Mouse (Mus musculus): ENCODE measurements around the gene Dnmt1. TPM values are rescaled to one million over a fixed set of nuclear protein-coding genes. Genes with fewer than 3 reads are reported as not detected.
A peak's percentile ranks its signal among the peaks of the same experiment; 100 is the strongest.
"Not testable (repeated sequence)": the region's sequence is repeated elsewhere in the genome, so short reads cannot be mapped to it uniquely, and the experiment has no call there.

Dnmt1 gene
- total RNA-seq (2021): 1 to 10 TPM; 6.0 to 7.7 TPM
- long read RNA-seq, experiment 1, partial matches to known transcripts: 2 of 2 reads
- long read RNA-seq, experiment 1, other reads (novel, unspliced or antisense): 0 of 2 reads
- long read RNA-seq, experiment 2, partial matches to known transcripts: 4 of 5 reads
- long read RNA-seq, experiment 2, other reads (novel, unspliced or antisense): 1 of 5 reads

- DNase-seq: no peak
- intact Hi-C loops (cut with DNase I): no loop called here
These were observed at the start of gene Dnmt1 for GRCm38 (mm10) chr9:20959430-20959938. Gene Dnmt1, minus strand, starts transcription at chr9:20959888.

GRCm38 (mm10) chr9:21008007-21008406 is 48.3 kb upstream of the Dnmt1 start:
- no peak for DNase-seq
- intact Hi-C loops (cut with DNase I): no loop called here

DNA sequence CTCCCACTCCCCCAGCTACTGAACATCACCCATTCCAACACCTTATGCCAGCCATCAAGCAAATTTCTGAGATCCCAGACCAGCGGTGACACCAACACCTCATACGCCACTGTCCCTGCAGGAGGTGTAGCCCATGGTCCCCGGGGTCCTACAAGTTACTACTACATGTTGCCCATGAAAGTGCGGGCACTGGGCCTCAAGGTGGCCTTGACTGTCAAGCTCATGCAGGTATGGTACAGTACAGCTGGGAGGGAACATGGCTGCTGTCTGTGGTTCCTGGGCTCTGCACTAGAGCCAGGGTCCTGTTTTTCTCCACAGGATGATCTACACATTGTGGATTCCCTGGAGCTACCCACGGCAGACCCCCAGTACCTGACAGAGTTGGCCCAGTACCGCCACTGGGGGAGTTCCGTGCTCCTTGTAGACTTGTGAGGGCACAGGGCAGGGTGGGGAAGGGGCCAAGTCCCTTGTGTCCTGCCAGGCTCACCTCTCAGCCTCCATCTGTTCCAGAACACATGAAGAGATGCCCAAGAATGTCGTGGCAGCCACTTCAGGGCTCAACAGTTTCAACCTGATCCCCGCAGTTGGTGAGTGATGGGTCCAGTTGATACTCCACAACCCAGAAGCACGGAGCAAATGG is 47.7 kb upstream of the Dnmt1 start:
- DNase-seq: no peak
- intact Hi-C loops (cut with DNase I): no loop called here

DNA sequence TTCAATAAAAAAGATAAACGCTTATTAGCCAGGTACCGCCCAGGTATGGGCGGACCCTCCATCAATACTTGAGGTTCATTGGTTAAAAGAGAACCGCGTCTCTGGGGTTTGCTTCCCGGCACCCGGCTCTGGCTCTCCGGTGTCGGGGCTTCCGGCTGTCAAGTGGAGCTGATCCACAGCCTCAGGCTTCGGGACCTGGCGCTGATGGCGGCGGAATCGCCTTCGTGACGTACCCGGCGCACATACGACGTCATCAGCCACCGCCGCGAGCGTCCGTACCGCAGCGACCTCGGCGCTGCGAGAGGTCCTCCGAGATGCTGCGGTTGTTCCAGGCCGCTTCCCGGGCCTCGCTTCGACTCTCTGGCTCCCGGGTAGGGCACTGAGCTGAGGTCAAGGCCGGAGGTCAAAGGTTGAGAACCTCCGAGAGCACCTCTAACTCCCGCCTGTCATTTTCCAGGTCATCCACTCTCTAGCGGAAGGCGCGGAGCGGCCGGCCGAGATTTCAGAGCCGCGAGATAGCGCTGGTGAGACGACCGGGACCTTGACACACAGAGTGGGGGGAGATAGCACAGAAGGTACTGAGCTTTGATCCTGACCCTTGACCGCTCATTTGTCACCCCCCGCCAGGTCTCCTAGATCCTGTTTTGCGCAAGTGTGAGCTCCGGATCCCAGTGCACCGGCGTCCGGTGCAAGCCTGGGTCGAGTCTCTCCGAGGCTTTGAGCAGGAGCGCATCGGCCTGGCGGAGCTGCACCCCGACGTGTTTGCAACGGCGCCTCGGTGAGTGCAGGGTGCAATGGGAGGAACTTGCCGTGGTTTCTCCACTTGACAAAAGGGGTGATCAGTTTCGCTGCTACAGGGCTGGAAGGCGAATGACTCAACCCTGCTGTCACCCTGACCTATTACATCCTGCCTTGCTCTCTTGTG is 43.2 kb upstream of the Dnmt1 start, which contains the start of gene Mrpl4:
Gene Mrpl4, plus strand, starts transcription at position 112 of the 925 bp plus-strand sequence.
- intact Hi-C loops (cut with DNase I): loop anchor here (5.0 kb wide), 1 partner anchor 51 kb away; no protein-coding TSS in a partner anchor

DNA sequence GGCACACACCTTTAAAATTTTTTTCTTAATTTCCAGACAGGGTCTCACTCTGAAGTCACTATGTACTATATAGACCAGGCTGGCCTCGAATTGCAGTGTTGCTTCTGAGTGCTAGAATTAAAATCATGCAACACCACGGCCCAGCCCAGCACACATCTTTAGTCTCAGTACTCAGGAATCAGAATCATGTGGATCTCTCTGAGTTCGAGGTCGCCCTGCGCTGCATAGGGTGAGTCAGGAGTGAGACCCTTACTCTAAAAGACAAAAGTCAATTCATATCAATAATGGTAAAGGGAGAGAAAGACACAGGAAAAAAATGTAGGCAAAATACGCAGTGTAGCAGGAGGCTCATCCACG is 42.6 kb upstream of the Dnmt1 start:
- intact Hi-C loops (cut with DNase I): loop anchor here (5.0 kb wide), 1 partner anchor 50 kb away; no protein-coding TSS in a partner anchor
- no peak for DNase-seq

More for the DNA sequence above, 43.2 kb upstream of the Dnmt1 start, which contains the start of gene Mrpl4:
- DNase-seq: peak; percentile 78 to 80

DNA sequence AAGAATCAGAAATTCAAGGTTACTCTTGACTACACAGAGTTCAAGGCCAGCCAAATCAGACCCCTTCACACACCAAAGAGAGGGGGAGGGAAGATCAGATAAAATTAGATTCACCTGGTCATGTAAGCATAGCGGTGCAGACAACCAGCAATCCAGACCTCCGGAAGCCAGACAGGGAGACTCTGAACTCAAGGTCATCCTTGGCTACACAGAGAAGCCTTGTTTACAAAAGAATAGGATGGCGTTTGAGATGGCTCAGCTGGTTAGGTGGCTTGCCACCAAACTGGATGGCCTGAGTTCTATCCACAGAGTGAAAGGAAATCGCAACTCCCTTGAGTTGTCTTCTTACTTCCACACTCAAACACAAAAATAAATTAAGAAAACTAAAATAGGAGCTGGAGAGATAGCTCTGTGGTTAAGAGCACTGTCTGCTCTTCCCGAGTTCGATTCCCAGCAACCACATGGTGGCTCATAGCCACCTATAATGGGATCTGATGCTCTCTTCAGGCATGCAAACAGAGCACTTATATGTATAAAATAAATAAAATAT is 42.0 kb upstream of the Dnmt1 start:
- no peak for DNase-seq
- intact Hi-C loops (cut with DNase I): loop anchor here (5.0 kb wide), 1 partner anchor 49 kb away; no protein-coding TSS in a partner anchor

DNA sequence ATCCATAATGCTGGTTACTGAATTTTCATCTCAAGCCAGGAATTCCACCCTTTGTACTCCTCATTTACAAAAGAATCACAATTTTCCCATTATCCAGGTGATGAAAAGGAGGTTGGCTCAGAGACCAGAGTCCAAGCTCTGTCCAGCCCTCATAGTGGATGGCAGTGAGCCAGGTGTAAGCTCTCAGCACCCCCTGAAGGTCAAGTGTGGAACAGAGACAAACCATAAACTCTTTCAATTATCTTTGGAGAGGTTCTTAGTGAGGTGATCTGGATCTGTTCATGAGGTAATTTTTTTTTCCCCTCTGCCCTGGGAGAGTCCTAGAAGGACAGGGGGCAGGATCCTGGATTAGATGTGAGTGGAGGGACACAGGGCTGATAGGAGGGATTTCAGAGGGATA is 41.1 kb upstream of the Dnmt1 start:
- DNase-seq: no peak
- intact Hi-C loops (cut with DNase I): loop anchor here (5.0 kb wide), 1 partner anchor 49 kb away; no protein-coding TSS in a partner anchor

- DNase-seq: not testable (repeated sequence)
- intact Hi-C loops (cut with DNase I): loop anchor here (5.0 kb wide), 1 partner anchor 96 kb away; no protein-coding TSS in a partner anchor
These were observed 38.6 kb upstream of the Dnmt1 start for GRCm38 (mm10) chr9:20998337-20998736.

DNA sequence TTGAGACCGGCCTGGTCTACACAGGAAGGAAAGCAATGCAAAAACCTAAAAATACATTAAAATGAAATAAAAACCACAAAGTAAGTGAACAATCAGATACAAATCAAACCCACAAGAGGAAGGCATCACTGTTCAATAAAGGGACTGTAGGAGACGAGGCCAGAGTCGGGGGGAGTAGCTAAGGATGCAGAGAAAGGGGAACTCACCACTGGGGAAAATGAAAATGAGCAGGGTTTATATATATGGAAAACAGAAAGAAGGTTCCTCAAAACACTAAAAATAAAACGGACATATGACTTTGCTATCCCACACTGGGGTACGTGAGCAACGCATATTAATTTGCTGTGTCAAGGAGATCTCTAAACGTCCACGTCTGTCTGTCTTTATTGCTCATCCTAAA is 37.4 kb upstream of the Dnmt1 start:
- intact Hi-C loops (cut with DNase I): loop anchor here (5.0 kb wide), 1 partner anchor 95 kb away; no protein-coding TSS in a partner anchor
- no peak for DNase-seq

GRCm38 (mm10) chr9:20995069-20995468 is 35.4 kb upstream of the Dnmt1 start:
- intact Hi-C loops (cut with DNase I): loop anchor here (5.0 kb wide), 1 partner anchor 93 kb away; no protein-coding TSS in a partner anchor
- DNase-seq: no peak

DNA sequence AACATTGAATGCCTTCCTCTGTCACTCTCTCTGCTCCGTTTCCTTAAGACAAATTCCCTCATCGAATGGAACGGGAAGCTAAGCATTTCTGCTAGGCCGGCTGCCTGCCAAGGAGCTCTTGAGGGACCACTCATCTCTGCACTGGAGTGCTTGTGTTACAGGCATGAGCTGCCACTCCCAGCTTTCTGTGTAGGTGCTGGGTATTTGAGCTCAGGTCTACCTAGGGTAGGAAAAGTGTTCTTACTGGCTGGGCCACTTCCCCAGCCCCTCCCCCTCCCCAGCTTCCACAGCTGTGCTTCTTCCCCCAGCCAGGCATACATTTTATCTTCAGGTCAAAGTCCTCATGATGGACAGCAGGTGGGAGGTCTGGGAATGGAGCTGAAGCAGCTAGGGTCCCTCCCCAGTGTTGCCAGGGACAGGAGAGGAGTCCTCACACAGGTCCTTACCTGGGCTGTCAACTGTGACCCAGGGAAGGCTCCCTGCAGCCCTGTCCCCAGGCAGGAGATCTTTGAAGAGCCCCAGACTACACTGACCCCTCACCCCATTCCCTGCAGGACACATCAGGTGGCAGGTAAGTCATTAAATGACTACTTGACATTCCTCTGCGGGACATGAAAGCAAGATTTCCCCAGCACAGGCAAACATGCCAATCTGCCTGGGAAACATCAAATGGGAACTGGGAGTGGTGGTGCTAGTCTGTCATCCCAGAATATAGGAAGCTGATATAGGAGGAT is 33.6 kb upstream of the Dnmt1 start:
- intact Hi-C loops (cut with DNase I): loop anchor here (5.0 kb wide), 1 partner anchor 51 kb away; no protein-coding TSS in a partner anchor
- DNase-seq: no peak

GRCm38 (mm10) chr9:20991587-20991986 is 31.9 kb upstream of the Dnmt1 start:
- DNase-seq: no peak
- intact Hi-C loops (cut with DNase I): loop anchor here (5.0 kb wide), 1 partner anchor 49 kb away; no protein-coding TSS in a partner anchor

DNA sequence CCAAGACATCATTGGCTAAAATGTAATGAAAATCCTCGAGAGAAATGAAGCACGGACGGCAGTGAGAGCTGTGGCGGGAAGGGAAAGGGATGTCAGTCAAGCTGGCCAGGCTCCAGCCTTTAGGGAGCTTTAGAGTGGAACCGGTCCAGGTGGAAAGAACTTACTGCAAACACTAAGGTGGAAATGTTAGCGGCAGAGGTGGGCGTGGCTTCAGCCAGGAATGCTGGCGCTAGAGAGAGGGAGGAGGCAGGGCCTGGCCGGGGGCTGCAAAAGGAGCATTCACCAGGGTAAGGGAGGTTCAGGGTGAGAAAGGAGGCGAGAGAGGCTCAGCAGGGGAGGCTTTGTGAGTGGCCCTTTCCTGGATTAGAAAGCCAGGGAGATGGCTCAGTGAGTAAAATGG is 31.2 kb upstream of the Dnmt1 start:
- no peak for DNase-seq
- intact Hi-C loops (cut with DNase I): loop anchor here (5.0 kb wide), 1 partner anchor 49 kb away; no protein-coding TSS in a partner anchor

DNA sequence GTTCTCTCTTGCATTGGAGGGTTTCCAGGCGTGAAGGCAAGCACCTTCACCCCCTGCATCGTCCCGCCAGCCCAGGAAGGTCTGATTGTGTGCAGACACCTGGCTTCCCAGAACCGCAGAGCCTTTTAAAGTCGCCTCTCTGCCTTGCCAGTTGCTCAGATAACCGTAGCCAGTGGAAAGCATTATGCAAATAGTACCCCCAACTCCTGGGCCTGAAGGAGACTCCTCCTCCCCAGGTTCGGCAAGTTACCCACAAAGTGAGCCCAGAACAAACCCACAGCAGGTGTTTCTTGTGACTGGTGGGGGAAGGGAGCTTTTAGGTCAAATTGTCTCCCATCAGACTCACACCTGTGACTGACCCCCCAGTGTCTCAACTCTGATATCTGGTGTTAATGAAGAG is 28.3 kb upstream of the Dnmt1 start:
- intact Hi-C loops (cut with DNase I): no loop called here
- DNase-seq: no peak

DNA sequence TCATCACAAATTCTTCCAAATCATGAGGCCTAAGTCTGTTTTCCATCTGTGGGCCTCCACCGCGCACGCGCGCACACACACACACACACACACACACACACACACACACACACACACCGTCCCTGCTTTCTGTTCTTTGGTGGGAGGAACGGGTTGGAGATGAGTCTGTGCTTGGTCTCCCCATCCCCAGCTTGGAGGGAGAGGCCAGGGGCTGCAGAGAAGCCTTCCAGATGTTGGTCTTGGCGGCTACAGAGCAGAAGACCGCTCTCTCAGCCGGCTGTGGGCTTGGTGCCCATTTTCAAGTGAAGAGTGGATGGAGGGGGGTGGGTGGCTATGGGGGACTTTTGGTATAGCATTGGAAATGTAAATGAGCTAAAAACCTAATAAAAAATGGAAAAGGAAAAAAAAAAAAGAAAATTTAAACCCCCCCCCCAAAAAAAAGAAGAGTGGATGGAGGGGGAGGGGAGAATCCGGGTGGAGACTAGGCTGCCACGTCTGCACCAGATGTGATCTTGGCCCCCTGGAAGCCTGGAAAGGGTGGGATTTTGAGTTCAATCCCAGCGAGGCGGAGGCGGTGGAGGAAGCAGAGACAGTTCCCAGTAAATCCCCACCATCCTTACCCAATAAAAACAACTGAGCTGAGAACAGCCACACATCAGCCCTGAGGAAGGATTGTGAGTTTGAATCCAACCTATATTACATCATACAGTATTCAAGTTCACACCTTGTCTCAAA is 27.4 kb upstream of the Dnmt1 start:
- intact Hi-C loops (cut with DNase I): no loop called here
- DNase-seq: peak in 1 of 2 experiments; percentile 29

DNA sequence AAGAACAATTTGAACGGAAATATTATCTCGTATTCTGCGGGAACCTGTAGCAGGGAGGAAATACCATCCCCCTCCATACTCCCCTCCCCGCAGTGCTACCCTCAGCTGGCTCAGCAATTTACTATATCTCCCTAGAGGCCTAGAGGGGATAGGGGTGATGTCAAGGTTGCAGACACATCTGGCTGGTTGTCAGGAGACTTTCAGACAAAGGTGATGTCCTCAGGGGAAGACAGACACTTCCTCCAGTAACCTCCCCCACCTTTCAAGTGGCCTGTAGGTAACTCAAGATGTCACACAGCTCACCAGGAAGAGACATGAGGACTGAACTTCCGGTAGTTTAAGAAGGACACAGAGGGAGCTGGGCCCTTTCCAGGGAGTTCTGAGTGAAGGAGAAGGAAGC is 23.5 kb upstream of the Dnmt1 start:
- DNase-seq: no peak
- intact Hi-C loops (cut with DNase I): no loop called here

GRCm38 (mm10) chr9:20982171-20982570 is 22.5 kb upstream of the Dnmt1 start:
- DNase-seq: no peak
- intact Hi-C loops (cut with DNase I): no loop called here

DNA sequence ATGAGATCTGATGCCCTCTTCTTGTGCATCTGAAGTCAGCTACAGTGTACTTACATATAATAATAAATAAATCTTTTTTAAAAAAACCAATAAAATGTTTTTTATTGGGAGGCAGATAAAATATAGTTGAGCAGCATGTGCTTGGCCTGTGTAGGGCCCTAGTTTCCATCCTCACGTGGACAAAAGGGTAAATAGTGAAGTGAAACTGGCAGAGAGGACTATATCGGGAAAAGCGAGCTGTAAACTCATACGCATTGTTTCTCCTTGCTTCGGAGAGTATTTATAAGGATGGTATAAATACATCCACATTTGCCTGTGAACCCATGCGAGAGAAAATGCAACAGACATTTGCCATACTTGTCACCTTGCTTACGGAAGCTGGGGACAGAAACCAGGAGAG is 20.1 kb upstream of the Dnmt1 start:
- no peak for DNase-seq
- intact Hi-C loops (cut with DNase I): no loop called here

DNA sequence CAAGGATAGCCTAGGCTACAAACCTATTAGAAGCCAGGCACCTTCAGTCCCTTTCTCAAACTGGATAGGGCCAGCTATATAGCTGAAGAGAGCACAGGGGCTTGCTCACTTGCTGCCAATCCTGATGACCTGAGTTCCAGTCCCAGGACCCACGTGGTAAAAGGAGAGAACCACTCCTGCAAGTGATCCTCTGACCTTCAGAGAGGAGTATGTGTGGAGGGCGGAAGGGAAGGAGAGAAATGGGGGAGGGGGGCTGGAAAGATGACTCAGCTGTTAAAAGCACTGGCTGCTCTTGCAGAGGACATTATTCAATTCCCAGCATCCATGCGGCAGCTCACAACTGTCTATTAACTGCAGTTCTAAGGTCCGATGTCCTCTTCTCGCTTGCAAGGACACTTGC is 19.5 kb upstream of the Dnmt1 start:
- DNase-seq: no peak
- intact Hi-C loops (cut with DNase I): no loop called here
